Mouse (Mus musculus) heart, adult 8-10 months (tissue): ENCODE measurements at regions not wholly inside any gene's neighbourhood (a gene's known extent, or its start where the extent isn't known, plus 50 kb on each side); places are given as distances from the start of the nearest gene placed in this dataset.

Experiments
- DNase-seq: peaks from one replicate; pipeline ENCODE4 v3.0.0; 2022; ENCODE audit warnings: low spot score

DNA sequence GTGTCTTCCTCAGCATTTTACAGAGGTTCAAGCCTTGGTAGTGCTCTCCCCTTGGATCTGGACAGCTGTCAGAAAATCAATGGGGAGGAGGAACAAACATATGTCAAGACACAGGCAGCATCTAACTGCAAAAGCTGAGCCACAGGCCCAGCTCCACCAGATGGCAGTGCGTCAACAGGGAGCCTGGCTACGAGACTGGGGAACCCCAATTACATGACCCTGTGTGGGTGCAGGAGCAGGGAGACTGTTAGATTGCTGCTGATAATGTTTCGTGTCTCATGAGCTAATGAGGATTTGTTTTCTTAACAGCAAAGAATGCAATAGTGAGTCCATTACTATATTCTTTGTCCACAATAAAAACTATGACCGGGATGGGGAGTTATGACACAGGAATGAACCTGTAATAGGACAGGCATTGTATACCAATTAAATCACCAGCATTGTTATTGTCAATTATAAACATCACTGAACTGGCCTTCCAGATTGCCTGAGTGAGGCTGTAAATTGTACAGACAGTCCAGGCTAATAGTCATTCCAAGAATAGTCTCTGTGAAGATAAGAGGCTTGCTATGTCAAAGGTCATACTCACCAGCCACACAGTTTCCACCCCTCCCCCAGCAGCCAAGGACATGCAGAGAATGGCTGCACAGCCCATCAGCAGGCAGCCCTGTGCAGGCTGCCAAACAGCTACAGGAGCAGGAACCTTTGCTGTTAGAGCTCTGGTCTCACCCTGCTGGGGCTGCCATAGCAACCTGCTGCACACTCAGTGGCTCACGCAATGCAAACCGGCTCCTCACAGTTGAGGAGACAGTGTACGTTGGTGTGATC, 58.8 kb upstream of the Barx2 start:
- peak; percentile 61 for DNase-seq

DNA sequence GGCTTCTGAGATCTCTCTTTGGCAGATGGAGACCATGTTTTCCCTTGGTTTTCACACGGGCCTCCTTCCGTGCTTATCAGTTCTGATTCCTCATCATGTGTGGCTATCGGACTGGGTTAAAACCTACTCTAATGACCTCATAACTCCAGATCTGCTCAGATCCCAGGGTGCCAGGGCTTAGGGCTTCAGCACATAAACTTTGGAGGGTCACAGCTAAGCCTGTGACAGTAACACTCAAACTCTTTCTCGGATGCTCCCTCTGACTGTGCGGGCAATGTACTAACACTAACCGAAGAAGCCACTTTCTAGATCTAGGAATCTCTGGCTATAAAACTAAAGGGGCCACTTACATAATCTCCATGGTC, 59.3 kb upstream of the Barx2 start:
- no peak for DNase-seq

DNA sequence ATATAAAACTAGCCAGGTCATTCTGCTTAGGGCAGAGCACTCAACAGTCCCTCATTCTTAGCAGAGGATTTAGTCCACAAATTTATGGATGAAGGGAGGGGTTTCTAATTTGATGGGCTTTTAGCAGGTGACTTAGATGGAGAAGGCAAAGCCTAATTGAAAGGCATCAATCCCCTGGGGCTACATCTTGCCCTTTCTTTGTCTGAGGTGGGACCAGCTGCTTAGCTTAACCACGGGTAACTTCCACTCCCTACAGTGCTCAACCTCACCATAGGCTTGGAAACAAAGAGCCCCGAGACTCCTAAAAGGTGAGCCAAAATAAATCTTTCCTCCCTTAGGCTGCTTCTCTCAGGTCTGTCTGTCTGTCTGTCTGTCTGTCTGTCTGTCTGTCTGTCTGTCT, 62.9 kb upstream of the Barx2 start:
- no peak for DNase-seq

DNA sequence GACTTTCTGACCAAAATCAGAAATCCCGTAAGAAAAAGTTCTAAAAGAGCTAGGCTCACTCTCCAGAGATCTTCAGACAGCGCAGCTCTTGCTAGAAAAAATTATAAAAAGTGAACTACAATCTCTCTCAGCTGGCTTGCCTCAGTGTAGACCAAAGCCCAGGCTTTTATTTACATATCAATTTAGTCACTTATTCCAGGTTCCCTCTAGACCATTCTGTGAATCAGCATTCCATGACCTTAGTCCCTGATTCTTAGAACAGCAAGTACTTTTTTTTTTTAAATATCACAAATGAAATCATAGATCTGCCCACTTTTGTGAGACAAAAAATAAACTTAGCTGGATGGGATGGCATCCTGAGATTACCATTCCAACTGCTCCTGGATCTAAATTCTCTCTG, 64.8 kb upstream of the Barx2 start:
- no peak for DNase-seq

DNA sequence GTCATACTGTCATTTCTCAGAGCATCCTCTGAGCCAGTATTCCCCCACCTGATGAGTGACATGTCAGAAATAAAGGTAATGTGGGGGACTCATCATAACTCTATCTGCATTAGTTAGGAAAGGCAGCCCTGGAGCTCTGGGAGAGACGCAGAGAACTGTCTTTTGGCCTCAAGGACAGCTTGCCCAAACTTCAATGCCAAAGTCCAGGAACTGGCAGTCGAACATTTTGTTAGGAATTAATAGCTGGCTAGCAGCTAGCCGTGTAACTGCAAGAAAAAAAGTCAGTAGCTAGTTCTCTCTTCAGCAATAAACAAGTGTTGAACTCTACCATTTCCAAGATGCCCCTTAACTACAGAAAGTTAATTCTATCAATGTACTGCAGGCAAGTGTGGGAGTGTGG, 65.9 kb upstream of the Barx2 start:
- no peak for DNase-seq

DNA sequence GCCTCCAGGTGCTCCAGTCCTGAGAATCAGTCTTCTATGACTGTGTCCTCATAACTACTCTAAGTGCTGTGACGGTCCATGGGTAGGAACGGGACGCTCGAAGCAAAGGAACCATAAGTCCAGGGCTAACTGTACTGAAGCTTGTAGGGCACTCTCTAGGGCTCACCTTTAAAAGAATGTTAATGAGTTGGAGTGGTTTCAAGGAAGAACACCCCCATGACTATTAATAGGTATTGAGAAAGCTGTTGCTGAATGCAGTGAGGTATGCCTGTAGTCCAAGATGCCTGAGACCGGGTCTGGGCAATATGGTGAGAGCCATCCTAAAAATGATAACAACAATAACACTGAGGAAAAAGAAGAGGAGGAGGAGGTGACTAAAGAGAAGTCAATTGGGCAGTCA, 67.2 kb upstream of the Barx2 start:
- DNase-seq: no peak

DNA sequence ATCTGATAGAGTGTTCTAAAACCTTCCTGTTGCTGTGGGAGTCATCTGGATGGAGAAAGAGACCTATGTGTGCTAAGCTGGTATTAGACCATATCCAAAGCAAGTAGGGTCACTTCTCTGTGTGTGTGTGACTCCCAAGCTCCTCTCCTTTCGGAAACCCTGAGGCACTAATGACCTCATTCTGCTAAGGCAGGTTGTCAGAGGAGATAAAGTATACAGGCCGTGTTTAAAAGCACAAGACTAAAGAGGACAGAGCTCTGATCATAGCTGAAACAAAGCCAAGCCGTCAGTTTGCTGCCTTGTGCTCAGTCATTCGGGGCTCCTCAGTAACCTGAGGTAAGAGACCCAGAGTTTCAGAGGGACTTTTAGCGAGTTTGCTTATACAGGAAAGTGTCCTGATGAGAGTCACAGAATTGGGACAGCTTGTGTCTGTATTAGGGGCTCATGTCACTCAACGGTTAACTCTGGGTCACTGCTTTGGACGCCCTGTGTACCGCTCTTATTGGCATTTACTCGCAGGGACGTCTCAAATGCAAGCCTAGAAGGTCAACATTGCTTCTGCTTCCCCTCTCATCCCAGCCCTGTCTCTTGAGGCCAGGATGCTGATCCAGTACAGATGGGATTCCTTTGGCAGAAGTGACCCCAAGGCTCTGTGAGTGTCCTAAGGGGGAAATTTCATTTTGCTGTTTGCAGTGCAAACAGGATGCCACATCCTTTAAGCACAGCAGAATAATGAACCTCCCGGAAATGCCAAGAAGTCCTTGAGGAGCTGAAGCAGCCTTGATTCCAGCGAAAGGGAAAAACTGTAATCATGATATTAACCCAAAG, 70.7 kb upstream of the Barx2 start:
- no peak for DNase-seq

DNA sequence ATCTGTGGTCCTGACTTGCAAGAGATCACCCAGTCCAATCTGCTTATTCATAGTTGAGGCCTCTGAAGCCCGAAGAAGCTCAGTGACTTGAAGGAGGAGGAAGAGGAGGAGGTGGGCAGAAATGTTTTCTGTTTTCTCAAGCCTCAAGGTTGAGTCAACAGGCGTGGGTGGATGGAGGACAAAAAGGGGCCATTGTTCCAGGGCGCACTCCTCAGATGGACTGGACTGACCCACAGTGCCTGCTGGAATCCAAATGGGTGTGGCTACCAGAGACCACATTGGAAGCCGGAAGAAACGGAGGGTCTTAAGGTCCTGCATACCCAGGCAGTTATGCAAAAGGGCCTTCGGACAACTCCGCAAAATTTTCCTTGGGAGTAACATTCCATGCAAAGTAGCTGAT, 75.6 kb upstream of the Barx2 start:
- DNase-seq: no peak

DNA sequence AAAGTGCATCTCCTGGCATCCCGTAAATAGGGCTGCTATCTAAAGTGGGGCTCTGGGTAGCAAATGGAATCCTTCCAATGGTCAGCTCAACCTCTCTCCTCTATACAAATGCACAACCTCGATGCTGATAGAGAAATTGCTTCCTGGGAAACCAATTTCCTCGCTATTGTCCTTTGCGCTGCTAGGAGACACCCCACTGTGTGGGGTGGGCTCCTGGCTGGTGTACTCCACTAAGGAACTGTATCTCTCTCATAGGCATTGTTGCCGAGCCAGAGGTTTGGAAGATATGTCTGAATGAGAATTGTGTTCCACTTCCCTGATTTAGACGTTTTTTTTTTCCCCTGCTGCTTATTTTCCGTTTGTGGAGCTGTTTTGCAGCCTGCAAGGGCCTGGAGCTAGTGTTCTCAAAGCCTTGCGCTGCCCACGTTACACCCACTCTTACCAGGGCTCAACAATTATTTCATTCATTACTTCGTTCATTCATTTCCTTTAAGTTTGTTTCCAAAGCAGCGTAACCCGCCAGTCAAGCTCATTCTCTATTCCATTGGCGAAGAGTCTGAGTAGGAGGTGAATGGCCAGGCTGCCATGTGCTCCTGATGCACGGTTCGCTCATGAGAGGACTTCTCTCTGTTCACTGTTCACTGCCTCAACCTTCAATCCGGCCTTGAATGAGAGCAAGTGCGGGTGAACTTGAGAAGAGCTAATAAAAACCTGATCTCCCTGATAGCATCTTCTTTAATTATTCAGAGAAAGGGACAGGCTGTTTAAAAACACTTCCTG, 76.5 kb upstream of the Barx2 start:
- DNase-seq: no peak

DNA sequence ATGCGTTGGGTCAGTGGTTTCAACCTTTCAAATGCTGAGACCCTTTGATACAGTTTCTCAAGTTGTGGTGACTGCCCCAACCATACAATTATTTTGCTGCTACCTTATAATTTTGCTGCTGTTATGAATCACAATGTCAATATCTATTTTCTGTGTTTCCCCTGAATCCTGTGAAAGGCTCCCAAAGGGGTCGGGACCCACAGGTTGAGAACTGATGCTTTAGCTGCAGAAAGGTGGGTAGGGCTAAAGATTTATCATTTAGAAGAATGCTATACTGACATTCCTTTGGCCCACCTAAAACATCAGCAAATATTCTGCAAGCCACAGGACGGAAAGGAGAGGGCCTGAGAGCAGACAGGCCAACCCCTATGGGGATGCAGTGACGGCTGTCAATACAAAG, 77.2 kb upstream of the Barx2 start:
- DNase-seq: no peak

DNA sequence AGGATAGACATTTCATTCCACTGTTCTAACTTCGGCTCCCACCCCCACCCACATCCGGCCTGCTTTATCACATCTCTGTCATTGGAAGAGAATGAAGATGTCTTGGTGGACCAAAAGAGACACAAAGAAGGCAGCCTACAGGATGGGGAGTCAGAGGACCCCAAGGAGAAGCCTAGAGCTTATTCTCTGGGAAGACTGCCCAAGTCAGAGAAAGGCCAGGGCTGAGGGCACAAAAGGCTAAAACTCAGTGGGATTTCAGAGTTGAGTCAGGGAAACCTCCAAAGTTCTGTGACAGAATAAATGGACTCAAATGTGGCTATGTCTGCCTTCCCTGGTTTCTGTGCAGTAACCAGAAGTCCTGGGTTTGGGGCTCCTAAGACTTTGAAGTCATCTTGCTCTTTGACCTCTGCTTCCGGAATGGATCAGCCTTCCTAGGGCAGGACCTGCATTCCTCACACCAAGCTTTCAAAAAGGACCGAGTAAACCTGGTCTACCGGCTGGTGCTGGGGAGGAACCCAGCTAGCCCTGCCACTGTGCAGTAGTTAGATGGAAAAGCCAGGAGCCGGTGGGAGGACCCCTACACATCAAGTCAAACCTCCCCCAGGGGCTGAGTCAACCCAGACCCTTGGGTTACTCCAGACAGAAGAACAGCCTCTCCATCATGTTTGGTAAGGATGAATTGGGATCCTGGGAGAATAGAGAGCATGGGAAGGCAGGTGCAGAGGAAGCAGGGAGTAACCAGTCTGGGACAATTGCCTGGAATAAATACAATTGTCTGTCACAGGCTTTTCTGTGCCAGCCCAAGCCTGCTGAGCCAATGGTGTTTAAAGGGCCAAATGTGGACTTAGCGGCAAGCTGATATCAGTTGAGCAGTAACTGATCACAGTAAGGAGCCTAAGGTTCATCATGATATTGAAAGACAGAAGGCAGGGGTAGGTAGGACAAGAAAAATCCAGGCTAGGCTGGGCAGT, 80.7 kb upstream of the Barx2 start:
- DNase-seq: no peak

DNA sequence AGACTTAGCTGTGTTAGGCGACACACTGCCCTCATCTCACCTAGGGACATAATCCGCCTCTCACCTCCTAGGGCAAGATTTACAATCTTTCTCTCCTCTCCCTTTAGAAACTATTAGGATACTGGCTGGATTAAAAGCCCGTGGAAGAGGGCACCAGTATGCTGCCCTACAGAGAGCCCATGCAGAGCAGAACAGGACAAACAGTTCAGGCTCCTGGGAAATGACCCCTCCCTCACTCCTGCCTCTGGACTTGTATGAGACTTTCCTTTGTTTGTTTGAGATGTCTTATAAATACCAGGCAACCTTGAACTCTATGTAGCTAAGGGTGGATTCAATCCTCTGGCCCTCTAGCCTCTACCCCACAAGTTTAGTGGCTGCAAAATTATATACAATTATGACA, 81.8 kb upstream of the Barx2 start:
- DNase-seq: no peak

DNA sequence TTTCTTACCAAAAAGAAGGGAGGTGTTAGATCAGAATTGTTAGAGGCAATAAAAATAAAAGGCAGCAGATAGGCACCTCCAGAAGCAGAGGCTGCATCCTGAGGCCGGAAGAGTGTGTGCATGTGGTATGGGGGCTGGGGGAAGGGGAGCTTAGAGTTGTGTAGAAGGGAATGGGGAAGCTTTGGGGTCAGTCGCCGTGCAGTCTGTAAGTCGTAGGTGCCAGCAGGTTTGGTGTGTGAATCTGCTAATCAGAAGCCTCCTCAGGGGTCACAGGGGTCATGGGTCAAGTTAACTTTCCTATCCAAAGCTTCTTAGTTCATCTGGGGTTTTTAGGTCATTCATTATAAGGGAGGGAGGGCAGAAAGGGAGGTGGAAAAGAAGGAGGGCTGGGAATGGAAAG, 82.4 kb upstream of the Barx2 start:
- DNase-seq: no peak

DNA sequence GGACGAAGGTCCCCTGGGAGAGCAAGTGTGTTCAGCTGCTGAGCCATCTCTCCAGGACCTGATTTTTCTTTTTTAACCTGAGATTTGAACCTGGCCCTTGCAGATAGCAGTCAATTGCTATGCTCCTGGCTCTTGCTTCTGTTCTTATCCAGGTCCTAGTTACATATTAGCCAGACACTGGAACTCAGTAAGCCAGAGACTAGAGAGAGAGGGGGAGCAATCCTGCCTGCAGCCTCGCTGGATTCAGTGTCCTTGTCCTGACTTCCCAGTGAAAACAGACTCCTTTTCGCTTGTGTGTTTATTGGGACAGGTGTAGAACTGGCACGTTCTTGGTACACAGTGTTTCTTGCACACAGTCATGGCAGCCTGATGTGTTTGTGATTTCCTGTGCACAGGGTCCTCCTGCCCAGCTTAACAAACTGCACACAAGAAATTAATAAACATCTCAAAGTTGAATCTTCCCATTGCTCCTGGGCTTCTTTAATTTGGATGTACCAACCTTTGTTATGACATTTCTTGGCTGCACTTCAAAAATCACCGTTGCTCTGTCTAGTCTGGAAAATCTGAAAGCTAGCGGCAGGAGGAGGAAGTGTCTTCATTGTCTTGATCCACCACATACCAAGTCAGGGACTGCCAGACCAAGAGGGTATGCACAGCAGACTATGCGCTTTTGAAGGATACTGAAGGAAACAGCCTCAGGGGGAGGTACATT, 83.4 kb upstream of the Barx2 start:
- no peak for DNase-seq

DNA sequence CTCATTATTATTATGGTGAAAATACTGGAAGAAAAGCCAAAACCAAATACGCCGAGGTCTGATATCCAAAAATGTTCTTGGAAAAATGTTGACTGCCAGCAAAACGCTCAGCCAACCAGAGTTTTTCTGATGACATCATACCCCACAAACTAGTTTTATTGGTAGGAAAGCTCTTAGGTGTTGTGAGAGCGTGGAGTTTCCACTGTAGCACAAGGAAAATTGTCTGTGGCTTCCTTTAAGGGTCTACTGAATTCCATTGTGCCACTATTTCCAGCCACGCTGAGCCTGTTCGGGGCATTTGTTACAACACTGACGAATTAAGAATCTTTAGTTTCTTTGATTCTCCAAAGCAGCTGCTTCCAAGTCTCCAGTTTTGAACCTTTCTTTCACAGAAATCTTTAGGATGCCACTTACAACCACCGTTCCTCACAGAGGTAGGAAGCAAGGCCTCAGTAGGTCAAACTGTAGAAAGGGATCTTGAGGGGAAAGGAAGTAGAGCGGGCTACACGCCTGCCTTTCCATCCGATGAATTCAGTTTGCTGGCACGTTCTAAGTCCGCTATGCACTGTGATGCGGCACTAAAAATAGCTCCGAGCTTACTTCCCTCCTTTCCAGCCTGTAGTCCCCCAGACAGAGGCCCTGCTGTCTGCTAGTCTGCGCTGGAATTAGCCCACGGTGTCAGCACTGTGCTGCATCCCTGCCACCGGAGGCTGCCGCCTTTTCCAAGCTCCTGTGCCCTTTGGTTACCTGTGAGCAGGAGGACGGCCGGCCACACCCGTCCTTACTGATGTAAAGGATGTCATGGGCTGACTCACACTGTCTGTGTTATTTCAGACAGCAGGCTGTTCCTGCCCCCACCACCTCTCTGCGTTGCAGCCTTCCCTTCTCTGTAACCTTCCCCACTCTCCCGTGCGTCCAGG, 84.2 kb upstream of the Barx2 start:
- no peak for DNase-seq

DNA sequence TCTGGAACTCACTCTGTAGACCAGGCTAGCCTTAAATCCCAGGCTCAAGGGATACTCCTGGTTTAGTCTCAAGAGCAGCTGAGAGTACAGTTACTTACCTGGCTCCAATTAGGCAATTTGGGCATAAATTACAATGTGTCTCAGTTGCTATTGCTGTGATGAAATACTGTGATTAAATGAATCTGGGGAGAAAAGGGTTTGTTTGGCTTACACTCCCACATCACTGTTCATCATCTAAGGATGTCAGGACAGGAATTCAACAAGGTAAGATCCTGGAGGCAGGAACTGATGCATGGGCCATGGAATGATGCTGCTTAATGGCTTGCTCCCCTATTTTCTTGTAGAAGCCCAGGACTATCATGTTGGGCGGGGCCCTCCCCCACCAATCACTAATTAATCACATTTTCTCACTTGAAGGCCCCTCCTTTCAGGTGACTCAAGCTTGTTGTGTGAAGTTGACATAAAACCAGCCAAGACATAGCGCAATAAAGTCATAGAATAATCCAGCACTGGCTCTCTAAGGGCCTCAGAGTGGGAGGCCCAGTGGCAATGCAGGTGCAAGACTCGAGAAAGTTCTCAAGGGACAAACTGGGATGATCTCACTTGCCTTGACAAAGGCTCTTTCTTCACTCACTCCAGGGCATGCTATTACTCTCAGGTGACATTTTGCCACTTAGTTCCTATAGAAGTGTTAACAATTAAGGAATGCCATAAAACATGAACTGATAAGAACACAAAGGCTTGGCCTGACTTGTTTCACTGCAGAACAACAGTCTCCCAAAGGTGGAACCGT, 85.4 kb upstream of the Barx2 start:
- no peak for DNase-seq

DNA sequence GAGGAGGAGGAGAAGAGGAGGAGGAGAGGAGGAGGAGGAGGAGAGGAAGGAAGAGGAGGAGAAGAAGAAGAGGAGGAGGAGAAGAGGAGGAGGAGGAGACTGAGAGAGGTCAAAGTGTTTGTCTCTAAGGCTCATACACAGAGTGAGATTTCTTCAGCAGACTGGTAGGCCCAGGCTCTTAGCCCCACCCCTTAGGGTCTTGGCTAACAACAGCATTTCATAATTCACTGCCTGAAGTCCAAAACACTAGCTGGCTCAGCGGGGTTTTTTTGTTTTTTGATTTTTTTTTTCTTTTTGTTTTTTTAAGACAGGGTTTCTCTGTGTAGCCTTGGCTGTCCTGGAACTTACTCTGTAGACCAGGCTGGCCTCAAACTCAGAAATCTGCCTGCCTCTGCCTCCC, 86.5 kb upstream of the Barx2 start:
- DNase-seq: no peak

DNA sequence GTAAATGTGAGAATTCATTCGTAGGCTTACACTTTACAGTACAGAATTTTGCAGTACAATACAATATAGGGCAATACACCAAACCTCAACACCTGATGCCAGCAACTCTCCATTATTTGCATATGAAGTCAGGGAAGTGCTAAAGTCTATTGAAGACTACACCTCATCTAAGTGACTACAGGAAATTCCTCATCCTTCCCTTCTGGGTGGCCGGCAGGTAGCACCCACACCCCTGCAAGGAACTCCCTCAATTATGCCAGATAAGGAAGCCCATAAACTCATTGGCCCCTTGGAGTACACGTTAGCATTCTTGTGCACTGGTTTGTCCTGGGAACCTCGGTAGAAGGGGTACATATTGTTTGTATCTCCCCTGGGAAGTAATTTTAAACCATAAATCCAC, 89.7 kb upstream of the Barx2 start:
- DNase-seq: no peak

DNA sequence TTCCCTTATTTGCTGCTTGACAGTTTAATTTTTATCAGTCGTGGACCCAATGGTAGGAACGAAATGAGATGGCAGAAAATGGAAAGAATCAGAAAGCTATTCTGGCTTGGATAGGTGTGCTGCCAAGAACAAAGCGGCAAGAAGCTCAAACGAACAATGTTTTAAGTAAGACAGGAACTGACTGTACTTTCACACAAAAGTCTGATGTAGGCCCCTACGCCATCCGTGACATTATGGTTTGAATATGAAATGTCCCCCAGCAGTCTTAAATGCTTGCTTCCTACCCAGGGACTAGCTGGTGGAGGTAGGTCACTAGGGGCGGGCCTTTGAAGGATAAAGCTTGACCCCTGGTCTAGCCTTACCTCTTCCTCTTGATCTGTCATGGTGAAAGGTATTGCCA, 90.5 kb upstream of the Barx2 start:
- no peak for DNase-seq
